In the genomic region with DNA sequence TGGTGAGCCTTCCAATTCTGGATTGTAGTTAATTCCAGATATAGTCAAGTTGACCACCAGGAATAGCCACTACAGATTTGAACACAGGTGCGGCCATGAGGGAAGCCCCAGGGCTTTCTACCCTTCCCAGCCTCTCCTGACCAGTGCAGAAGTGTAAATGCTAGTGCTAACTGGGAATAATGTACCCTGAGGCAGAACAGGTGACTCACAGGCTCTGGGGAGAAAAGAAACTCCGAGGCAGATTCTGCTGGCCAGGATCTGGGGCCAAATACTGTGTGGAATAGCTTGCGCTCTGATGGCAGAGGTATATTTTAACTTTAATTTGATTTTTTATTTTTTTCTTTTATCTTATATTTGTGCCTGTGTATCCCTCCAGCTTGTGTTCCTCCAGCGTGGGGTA, we compare ENCODE assay signal across 18 mouse cellular contexts. TPM values are rescaled to one million over a fixed set of nuclear protein-coding genes. Genes with fewer than 3 reads are reported as not detected.
"Had no signal": no experiment of that assay in that cellular context is flagged by ENCODE, and none has a peak within 500 bp of the region (broad histone marks: within the 10 kb centered on the region; RNA-seq: fewer than 3 reads in every experiment).

No protein-coding gene starts in this region.

- H3K4me1 ChIP-seq: neural tube, embryonic 12.5 days; neural tube, embryonic 15.5 days had no signal

- H3K4me3 ChIP-seq: neural tube, embryonic 12.5 days; neural tube, embryonic 13.5 days; neural tube, embryonic 15.5 days; stomach, embryonic 15.5 days had no signal

- H3K27ac ChIP-seq: neural tube, embryonic 12.5 days; neural tube, embryonic 13.5 days; neural tube, embryonic 15.5 days; stomach, embryonic 15.5 days; stomach, postnatal 0 days had no signal

- H3K9ac ChIP-seq: neural tube, embryonic 12.5 days; neural tube, embryonic 13.5 days; neural tube, embryonic 15.5 days; stomach, embryonic 15.5 days had no signal

- H3K27me3 ChIP-seq: neural tube, embryonic 12.5 days; neural tube, embryonic 13.5 days; neural tube, embryonic 15.5 days; stomach, embryonic 15.5 days had no signal

- DNase-seq: right cerebral cortex, adult 18-20 months; right cerebral cortex, postnatal 14 days; right cerebral cortex, postnatal 25 days; right cerebral cortex, postnatal 4 days; spleen, adult 18-20 months; thymus, adult 18-20 months; thymus, adult 2 months; thymus, postnatal 14 days; thymus, postnatal 25 days; thymus, postnatal 36 days; thymus, postnatal 4 days had no signal

- H3K4me2 ChIP-seq: neural tube, embryonic 12.5 days; neural tube, embryonic 13.5 days; neural tube, embryonic 15.5 days; stomach, embryonic 15.5 days had no signal

- H3K9me3 ChIP-seq: neural tube, embryonic 12.5 days; neural tube, embryonic 13.5 days; neural tube, embryonic 15.5 days; stomach, embryonic 15.5 days had no signal

RNA-seq across cellular contexts. Expression of a gene that starts 17.3 kb away (rescaled TPM):
- polyA plus RNA-seq: stomach, embryonic 14.5 days; stomach, embryonic 15.5 days had no signal

RNA-seq across cellular contexts. Expression of a gene that starts 46.2 kb away (rescaled TPM):
- polyA plus RNA-seq: neural tube, embryonic 14.5 days had no signal
